Mouse (Mus musculus): ENCODE data around the gene Ptpn22. TPM values are rescaled to one million over a fixed set of nuclear protein-coding genes. Genes with fewer than 3 reads are reported as not detected.

The Ptpn22 gene
- polyA plus RNA-seq, 2 experiments, result 1.3 to 1.5 TPM

DNA sequence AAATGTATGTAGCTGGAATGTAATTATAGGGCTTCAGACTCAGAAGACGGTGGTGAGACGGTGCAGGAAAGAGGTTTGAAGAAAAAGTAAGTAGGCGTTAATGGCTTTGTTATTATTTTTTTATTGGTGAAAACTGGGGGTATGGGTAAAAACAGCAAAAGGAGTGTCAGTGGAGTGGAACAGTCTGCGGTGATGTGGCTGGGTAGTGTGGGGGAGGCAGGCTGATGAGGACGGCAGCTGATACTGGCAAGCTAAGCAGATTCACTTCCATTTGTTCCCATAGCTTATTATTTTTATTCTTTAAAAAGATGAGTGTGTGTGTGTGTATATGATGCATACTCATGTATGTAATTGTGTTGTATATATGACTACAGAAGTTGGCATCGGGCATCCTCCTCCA is 8.1 kb upstream of the Ptpn22 start:
- H3K4me2 ChIP-seq (ENCODE audit: low read depth), result no peak overlapping the region
- H3K4me1 ChIP-seq (replicated peaks; ENCODE audit: control insufficient read depth in 2 of 2, insufficient read depth in 2 of 2, low read length in 1 of 2), result peaks cover 0 to 5% of the 10 kb centered on the region in 2 experiments; a peak in 1 of 4 replicates
- WGBS (ENCODE audit: insufficient replicate concordance), result 82% methylated on average over 6 of the region's 6 CpGs
- H3K36me3 ChIP-seq (replicated peaks; ENCODE audit: control insufficient read depth, insufficient read depth, low read depth), result no peaks in the 10 kb centered on the region
- no peaks in the 10 kb centered on the region for H3K27me3 ChIP-seq (ENCODE audit: control insufficient read depth, insufficient read depth, low read length)
- TF ChIP-seq CTCF (IDR thresholded peaks at IDR 0.05; ENCODE audit: low read depth) (no peak), EP300 (IDR thresholded peaks at IDR 0.05; ENCODE audit: low read depth) (no peak)
- no peak overlapping the region for H3K9ac ChIP-seq (replicated peaks)
- no peak for ATAC-seq (ENCODE audit: insufficient read depth)
- H3K4me3 ChIP-seq (ENCODE audit: insufficient read depth in 1 of 2, low read depth in 2 of 2, low read length in 2 of 2), result no peak overlapping the region
- no peaks in the 10 kb centered on the region for H3K9me3 ChIP-seq (ENCODE audit: control insufficient read depth, low read length)
- DNase-seq (ENCODE audit: low read depth in 3 of 3, low spot score in 3 of 3), result no peak
- H3K27ac ChIP-seq, result no peak overlapping the region

DNA sequence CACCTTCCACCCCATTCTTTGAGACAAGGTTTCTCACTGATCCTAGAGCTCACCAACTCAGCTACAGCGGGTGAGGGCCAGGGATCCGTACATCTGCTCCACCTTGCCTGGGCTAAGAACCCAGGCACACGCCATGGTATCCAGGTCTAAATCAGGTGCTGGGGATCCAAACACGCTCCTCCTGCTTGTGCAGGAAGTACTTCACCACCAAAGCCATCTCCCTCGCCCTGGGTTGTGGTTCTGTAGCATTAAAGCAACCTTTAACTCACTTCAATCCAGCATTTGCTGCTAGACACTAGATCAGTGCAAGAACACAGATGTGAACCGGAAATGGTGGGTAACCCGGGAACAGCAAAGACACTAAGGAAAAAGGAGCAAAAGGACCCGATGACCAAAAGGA is 7.7 kb upstream of the Ptpn22 start:
- no peak for ATAC-seq (ENCODE audit: insufficient read depth)
- peaks cover 0 to 5% of the 10 kb centered on the region in 2 experiments; a peak in 1 of 4 replicates for H3K4me1 ChIP-seq (replicated peaks; ENCODE audit: control insufficient read depth in 2 of 2, insufficient read depth in 2 of 2, low read length in 1 of 2)
- no peaks in the 10 kb centered on the region for H3K27me3 ChIP-seq (ENCODE audit: control insufficient read depth, insufficient read depth, low read length)
- no peaks in the 10 kb centered on the region for H3K36me3 ChIP-seq (replicated peaks; ENCODE audit: control insufficient read depth, insufficient read depth, low read depth)
- WGBS (ENCODE audit: insufficient replicate concordance), result 65% methylated on average over 8 of the region's 8 CpGs
- no peak overlapping the region for H3K4me2 ChIP-seq (ENCODE audit: low read depth)
- H3K27ac ChIP-seq, result no peak overlapping the region
- no peak for TF ChIP-seq EP300 (IDR thresholded peaks at IDR 0.05; ENCODE audit: low read depth)
- TF ChIP-seq CTCF (IDR thresholded peaks at IDR 0.05; ENCODE audit: low read depth), result no peak
- DNase-seq (ENCODE audit: low read depth in 3 of 3, low spot score in 3 of 3), result no peak
- H3K4me3 ChIP-seq (ENCODE audit: insufficient read depth in 1 of 2, low read depth in 2 of 2, low read length in 2 of 2), result no peak overlapping the region
- no peaks in the 10 kb centered on the region for H3K9me3 ChIP-seq (ENCODE audit: control insufficient read depth, low read length)
- no peak overlapping the region for H3K9ac ChIP-seq (replicated peaks)

DNA sequence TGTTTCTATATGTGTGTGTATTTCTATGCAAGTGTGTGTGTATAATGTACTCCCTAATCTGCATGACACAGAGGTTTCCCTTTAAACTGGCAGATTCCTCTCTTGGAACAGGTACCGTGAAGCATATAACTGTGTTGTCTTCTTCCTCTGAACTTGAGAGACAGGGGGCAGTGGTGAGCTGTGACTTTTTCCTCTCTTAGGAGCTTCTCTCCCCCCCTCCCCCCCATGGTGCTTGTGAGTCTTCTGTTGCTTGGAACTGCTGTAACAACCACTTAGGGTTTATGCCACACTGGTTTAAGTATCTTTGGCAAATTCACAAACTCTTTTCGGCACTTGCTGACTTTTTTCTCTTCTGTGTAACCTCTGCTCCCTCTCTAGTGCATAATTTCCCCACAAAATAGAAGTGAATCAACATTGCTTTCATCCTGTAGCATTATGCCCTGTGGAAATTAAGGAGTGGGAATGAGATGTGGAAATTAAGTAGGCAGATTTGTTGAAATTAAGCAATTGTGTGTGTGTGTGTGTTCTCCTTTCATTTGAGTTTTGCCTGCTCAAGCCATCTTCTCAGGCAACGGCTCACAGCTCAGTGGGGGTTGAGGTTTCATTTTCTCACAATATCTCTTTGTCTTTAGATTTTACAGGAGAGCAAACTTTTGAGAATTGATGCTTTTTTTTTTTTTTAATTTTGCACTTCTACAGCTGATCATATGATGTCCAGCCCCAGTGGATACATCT is 6.9 kb upstream of the Ptpn22 start:
- Histone ChIP-seq H3K27ac (no peak overlapping the region), H3K27me3 (ENCODE audit: control insufficient read depth, insufficient read depth, low read length) (no peaks in the 10 kb centered on the region), H3K36me3 (replicated peaks; ENCODE audit: control insufficient read depth, insufficient read depth, low read depth) (no peaks in the 10 kb centered on the region), H3K9ac (replicated peaks) (no peak overlapping the region), H3K4me2 (ENCODE audit: low read depth) (no peak overlapping the region), H3K9me3 (ENCODE audit: control insufficient read depth, low read length) (no peaks in the 10 kb centered on the region), H3K4me3 (ENCODE audit: insufficient read depth in 1 of 2, low read depth in 2 of 2, low read length in 2 of 2) (no peak overlapping the region), H3K4me1 (replicated peaks; ENCODE audit: control insufficient read depth in 2 of 2, insufficient read depth in 2 of 2, low read length in 1 of 2) (peaks cover 0 to 5% of the 10 kb centered on the region in 2 experiments; a peak in 1 of 4 replicates)
- 54% methylated on average over 3 of the region's 3 CpGs for WGBS (ENCODE audit: insufficient replicate concordance)
- DNase-seq (ENCODE audit: low read depth in 3 of 3, low spot score in 3 of 3) (peak; percentile 37 to 50 (median 45)), ATAC-seq (ENCODE audit: insufficient read depth) (no peak)
- no peak for TF ChIP-seq EP300 (IDR thresholded peaks at IDR 0.05; ENCODE audit: low read depth)
- TF ChIP-seq CTCF (IDR thresholded peaks at IDR 0.05; ENCODE audit: low read depth), result peak; percentile 56

DNA sequence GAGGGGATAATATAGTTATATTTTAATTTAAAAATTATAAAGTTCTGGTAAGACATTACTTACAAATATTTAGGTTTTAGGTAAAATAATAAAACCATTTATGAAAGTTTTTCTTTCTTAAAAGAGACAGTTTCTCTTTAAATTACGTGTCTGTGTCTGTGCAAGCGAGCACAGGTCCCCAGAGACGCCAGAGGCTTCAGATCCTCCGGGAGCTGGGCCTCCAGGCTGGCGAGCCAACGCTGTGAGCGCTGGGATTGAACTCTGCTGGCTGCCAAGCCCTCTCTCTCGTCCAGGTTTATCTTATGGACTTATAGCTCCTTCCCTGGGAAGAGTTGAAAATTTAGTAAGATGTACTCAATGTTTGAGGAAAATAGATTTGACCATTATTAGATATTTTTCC is 5.8 kb upstream of the Ptpn22 start:
- Histone ChIP-seq H3K4me2 (ENCODE audit: low read depth) (no peak overlapping the region), H3K9ac (replicated peaks) (no peak overlapping the region), H3K9me3 (ENCODE audit: control insufficient read depth, low read length) (no peaks in the 10 kb centered on the region), H3K27ac (no peak overlapping the region), H3K36me3 (replicated peaks; ENCODE audit: control insufficient read depth, insufficient read depth, low read depth) (no peaks in the 10 kb centered on the region), H3K4me1 (replicated peaks; ENCODE audit: control insufficient read depth in 2 of 2, insufficient read depth in 2 of 2, low read length in 1 of 2) (peaks cover 0 to 9% of the 10 kb centered on the region in 2 experiments; a peak in 1 of 4 replicates), H3K4me3 (ENCODE audit: insufficient read depth in 1 of 2, low read depth in 2 of 2, low read length in 2 of 2) (no peak overlapping the region), H3K27me3 (ENCODE audit: control insufficient read depth, insufficient read depth, low read length) (no peaks in the 10 kb centered on the region)
- no peak for DNase-seq (ENCODE audit: low read depth in 3 of 3, low spot score in 3 of 3)
- TF ChIP-seq EP300 (IDR thresholded peaks at IDR 0.05; ENCODE audit: low read depth) (no peak), CTCF (IDR thresholded peaks at IDR 0.05; ENCODE audit: low read depth) (no peak)
- WGBS (ENCODE audit: insufficient replicate concordance), result 78% methylated on average over 8 of the region's 8 CpGs
- ATAC-seq (ENCODE audit: insufficient read depth), result no peak

DNA sequence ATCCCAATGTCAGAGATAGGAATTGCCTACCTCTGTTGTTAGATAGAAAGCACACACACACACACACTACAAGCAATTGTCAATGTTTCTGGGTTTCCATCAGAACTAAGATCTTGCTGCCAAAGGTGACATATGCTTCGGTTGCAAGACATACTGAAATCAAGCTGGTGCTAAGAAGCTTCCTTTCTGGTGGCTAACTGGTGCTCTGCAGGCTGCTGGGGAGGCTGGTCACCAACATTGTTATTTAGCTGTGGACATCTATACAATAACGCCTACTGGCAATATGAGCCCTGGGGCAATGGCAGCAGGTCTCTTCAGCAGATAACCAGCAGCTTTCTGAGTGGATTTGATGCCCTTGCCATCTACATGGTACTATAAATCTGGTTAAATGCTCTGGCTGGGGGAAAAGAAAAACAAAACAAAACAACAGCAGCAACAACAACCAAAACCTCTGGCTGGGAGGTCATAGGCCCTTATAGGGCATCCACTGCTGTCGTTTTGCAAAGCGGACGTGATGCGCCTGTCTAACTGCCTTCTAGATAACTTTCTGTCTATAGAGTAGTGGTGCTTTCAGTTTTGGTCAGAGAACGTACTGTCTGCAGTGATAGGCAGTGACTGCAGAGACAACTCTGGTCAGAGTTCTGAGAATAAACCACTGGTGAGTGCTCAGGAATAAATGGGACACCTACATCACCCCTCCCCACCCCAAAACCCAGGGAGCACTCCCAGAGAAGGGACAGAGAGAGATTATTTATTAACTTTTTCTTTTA is 2.4 kb upstream of the Ptpn22 start:
- H3K4me1 ChIP-seq (replicated peaks; ENCODE audit: control insufficient read depth in 2 of 2, insufficient read depth in 2 of 2, low read length in 1 of 2), result peaks cover 0 to 4% of the 10 kb centered on the region in 2 experiments; a peak in 1 of 4 replicates
- WGBS (ENCODE audit: insufficient replicate concordance), result 60% methylated on average over 7 of the region's 7 CpGs
- H3K4me2 ChIP-seq (ENCODE audit: low read depth), result no peak overlapping the region
- DNase-seq (ENCODE audit: low read depth in 3 of 3, low spot score in 3 of 3) (no peak), ATAC-seq (ENCODE audit: insufficient read depth) (no peak)
- no peak for TF ChIP-seq EP300 (IDR thresholded peaks at IDR 0.05; ENCODE audit: low read depth)
- H3K27me3 ChIP-seq (ENCODE audit: control insufficient read depth, insufficient read depth, low read length), result no peaks in the 10 kb centered on the region
- no peak overlapping the region for H3K27ac ChIP-seq
- no peak overlapping the region for H3K9ac ChIP-seq (replicated peaks)
- no peaks in the 10 kb centered on the region for H3K36me3 ChIP-seq (replicated peaks; ENCODE audit: control insufficient read depth, insufficient read depth, low read depth)
- no peak overlapping the region for H3K4me3 ChIP-seq (ENCODE audit: insufficient read depth in 1 of 2, low read depth in 2 of 2, low read length in 2 of 2)
- no peaks in the 10 kb centered on the region for H3K9me3 ChIP-seq (ENCODE audit: control insufficient read depth, low read length)
